Mouse (Mus musculus) Muller cell, postnatal 12 days (primary cell): Measurements from ENCODE around the gene Fam19a4.
"Not testable (repeated sequence)": the region's sequence is repeated elsewhere in the genome, so short reads cannot be mapped to it uniquely, and the experiment has no call there.

Experiments used
- DNase-seq: peaks from one replicate; pipeline ENCODE4 v3.0.0-alpha.2; 2015; ENCODE audit errors: inconsistent ontology term

The Fam19a4 gene

GRCm38 (mm10) chr6:96944796-96945195, 115.4 kb downstream of the Fam19a4 start:
- DNase-seq, result no peak

GRCm38 (mm10) chr6:96935776-96936175, 124.4 kb downstream of the Fam19a4 start:
- no peak for DNase-seq

- no peak for DNase-seq
These were observed 151.1 kb downstream of the Fam19a4 start for GRCm38 (mm10) chr6:96909061-96909480.

GRCm38 (mm10) chr6:96877105-96877504, 183.1 kb downstream of the Fam19a4 start:
- not testable (repeated sequence) for DNase-seq

- DNase-seq, result not testable (repeated sequence)
These were observed 183.6 kb downstream of the Fam19a4 start for GRCm38 (mm10) chr6:96876651-96877050.

- no peak for DNase-seq
These were observed 207.1 kb downstream of the Fam19a4 start for GRCm38 (mm10) chr6:96853065-96853464.

- DNase-seq, result no peak
These were observed 216.3 kb downstream of the Fam19a4 start for GRCm38 (mm10) chr6:96843944-96844343.

GRCm38 (mm10) chr6:96840634-96841033, 219.6 kb downstream of the Fam19a4 start:
- no peak for DNase-seq

- DNase-seq, result no peak
These were observed 233.6 kb downstream of the Fam19a4 start for GRCm38 (mm10) chr6:96826626-96827025.

- DNase-seq, result no peak
These were observed 257.2 kb downstream of the Fam19a4 start for GRCm38 (mm10) chr6:96802981-96803380.

- DNase-seq, result peak; percentile 26
These were observed 261.5 kb downstream of the Fam19a4 start for GRCm38 (mm10) chr6:96798746-96799145.

GRCm38 (mm10) chr6:96797451-96797850, 262.8 kb downstream of the Fam19a4 start:
- no peak for DNase-seq
